Mouse (Mus musculus): Measurements from ENCODE around the gene Mknk2.

The Mknk2 gene

DNA sequence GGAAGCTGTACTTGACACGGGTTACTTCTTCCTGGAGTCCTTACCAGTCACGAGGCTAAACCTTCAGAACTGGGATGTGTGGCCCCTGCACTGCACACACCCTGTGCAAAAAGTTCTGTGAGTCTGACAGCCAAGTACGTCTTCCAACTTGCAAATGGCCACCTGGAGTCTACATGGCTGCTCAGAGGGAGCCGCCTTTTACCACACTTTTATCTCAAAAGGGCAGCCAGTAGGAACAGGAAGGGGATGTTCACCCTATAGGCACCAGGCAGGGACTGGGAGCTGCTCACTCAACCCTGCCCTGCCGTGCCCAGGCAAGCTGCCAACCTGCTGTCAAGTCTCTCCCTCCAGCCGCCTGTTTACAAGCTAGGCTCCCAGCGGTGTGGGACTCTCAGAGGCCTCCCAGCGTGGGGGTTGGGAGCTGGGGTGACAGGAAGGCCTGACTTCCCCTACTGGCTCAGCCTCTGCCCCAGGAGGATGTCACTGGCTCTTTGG is at the start of gene Mknk2:
Gene Mknk2 (minus strand): TSS at position 171 of the 495 bp plus-strand sequence.
- DNase-seq (ENCODE audit: low spot score): peak; percentile 74

DNA sequence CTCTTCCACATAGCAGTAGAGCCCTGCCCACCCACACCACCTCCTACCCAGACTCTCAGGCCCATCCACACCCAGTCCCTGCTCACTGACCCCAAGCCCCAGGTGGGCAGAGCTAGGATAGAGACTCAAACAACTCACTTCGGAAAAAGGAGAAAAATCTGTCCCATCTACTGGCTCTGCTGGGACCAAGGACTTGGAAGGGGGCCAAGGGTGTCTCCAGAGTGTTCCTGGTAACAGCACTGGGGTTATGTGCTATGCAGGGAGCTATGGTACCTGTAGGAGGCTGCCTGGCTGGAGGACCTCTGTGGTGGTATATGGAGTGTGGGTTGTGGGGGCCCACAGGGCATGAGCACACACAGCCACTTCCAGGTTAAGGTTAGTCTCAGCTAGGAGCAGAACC is 39.4 kb upstream of the Mknk2 start:
- DNase-seq (ENCODE audit: low spot score): no peak

- no peak for DNase-seq (ENCODE audit: low spot score)
Observed at GRCm38 (mm10) chr10:80710834-80711233, 32.9 kb upstream of the Mknk2 start.

- no peak for DNase-seq (ENCODE audit: low spot score)
Observed at GRCm38 (mm10) chr10:80705479-80705878, 27.6 kb upstream of the Mknk2 start.

- no peak for DNase-seq (ENCODE audit: low spot score)
Observed at GRCm38 (mm10) chr10:80705033-80705432, 27.1 kb upstream of the Mknk2 start.

GRCm38 (mm10) chr10:80704418-80704817 is 26.5 kb upstream of the Mknk2 start:
- no peak for DNase-seq (ENCODE audit: low spot score)

- no peak for DNase-seq (ENCODE audit: low spot score)
Observed at GRCm38 (mm10) chr10:80703643-80704042, 25.7 kb upstream of the Mknk2 start.

- DNase-seq (ENCODE audit: low spot score): peak; percentile 86
Observed at GRCm38 (mm10) chr10:80702536-80703390, 24.9 kb upstream of the Mknk2 start.

DNA sequence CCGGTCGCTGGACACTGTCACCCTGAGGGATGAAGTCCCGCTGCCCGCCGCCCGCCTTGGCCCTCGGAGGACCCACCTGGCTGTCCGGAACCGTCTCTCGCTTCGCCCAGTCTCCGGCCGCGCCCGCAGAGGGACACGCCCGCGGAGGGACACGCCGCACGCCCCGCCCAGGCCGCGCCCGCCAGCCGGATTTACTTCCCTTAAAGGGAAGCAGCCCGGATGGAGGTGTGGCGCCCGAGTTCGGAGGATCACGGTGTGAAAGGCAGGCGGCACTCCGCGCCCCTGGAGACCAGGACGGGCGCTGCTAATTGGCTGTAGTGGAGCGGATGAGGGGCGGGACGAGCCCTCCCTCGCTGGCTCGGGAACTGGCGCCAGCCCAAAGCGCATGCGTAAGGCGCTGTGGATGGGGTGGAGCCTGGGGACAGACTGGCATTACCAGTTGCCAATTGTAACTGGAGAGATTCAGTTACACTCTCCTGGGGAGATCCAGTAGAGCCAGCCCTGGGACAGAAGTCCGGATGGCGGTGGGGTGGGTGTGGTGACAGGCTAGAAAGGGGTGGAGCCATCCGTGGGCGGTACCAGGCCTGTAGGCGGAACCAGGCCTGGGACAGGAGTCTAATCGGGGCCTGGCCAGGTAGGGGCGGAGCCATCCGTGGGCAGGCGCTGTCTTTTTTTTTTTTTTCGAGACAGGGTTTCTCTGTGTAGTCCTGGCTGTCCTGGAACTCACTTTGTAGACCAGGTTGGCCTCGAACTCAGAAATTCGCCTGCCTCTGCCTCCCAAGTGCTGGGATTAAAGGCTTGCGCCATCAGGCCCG is 24.0 kb upstream of the Mknk2 start, which contains the start of the genes Mob3a and Izumo4:
Gene Mob3a (minus strand): TSS at position 257 of the 815 bp plus-strand sequence.
Gene Izumo4 (plus strand): TSS at position 464 of the 815 bp plus-strand sequence.
- peak; percentile 91 for DNase-seq (ENCODE audit: low spot score)

DNA sequence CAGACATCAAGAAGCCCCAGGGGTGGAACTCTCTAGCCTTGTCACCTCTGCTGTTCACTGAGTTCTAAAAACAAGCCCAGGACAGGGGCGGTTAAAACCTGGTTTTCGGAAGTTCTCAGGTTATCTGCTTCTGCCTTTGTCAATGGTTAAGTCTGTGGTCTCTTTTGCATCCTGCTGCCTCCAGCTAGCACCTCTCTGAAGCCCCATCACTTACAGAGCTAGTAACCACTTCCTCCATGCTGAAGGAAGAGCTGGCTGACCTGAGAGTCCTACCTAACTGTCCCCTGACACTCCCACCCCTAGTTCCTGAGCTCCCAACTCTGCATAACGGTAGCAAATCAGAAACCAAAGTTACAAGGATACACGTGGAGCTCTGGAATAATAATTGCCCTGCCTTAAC is 22.8 kb upstream of the Mknk2 start:
- no peak for DNase-seq (ENCODE audit: low spot score)

- no peak for DNase-seq (ENCODE audit: low spot score)
Observed at GRCm38 (mm10) chr10:80700038-80700504, 22.2 kb upstream of the Mknk2 start.

DNA sequence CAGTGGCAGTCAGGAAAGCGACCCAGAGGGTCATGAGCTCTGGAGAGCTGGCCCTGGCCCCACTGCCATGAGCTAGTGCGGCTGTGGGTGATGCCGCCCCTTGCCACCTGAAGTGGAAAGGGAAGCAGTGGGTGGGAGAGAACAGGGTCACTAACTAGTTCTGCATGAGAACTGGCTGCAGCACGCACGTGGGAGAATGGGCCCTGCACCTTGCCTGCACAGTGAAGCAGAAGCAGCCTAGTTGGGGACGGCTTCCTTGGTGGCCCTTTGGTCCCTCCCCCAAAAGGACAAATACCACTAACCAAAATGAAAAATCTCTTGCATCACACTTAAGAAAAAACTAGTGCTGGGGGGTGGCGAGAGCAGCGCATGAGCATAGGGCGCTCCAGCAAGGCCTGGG is 20.7 kb upstream of the Mknk2 start:
- DNase-seq (ENCODE audit: low spot score): no peak

- no peak for DNase-seq (ENCODE audit: low spot score)
Observed at GRCm38 (mm10) chr10:80697812-80698211, 19.9 kb upstream of the Mknk2 start.

GRCm38 (mm10) chr10:80697393-80697787 is 19.5 kb upstream of the Mknk2 start:
- DNase-seq (ENCODE audit: low spot score): no peak

DNA sequence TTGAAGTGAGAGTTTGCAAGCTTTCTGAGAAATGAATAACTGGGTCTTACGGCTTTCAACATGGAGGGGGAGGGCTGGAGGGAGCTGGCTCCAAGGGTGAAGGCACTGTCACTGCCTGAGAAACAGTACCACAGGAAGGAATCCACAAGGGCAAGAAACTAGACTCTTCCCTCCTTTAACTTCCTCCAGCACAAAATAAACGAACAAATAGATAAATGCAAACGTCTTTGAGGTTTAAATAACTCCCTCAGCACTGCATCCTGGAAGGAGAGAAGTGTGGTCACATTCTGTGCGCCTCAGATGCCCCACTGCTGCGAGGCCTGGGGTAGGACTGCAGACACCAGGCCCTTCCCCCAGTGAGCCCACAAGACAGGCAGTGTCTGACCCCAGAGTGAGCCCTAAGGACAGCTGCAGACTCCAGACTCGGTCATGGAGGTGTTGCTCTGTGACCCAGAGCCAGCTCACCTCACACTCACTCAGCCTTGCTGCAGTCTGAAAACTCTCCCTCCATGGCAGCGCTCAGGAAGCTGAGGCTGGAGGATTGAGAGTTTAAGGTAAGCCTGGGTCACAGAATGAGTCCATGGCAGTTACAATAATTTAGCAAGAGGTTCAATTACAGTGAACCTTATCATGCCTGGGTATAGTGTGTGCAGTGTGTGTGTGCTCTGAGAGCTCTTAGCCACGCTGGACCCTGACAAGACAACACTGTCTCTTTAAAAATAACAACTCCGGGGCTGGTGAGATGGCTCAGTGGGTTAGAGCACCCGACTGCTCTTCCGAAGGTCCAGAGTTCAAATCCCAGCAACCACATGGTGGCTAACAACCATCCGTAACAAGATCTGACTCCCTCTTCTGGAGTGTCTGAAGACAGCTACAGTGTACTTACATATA is 18.8 kb upstream of the Mknk2 start:
- no peak for DNase-seq (ENCODE audit: low spot score)

- DNase-seq (ENCODE audit: low spot score): no peak
Observed at GRCm38 (mm10) chr10:80695801-80696501, 18.0 kb upstream of the Mknk2 start.

DNA sequence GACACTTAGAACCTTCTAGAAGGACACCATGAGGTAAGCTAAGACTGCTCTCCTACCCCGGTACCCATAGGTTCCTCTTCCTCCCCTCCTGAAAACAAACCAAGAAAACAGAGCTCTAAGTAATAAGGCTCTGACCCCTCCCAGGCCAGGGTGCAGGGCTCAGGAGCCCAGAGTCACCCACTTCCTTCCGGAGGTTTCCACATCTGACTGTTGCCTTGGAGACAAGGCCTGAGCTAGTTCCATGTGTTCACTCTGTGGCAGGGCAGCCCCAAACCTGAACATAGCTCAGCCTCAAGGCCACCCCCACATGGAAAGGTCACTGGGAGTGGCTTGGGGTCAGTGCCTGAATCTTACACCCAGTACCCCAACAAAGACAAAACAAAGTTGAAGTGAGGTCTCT is 17.3 kb upstream of the Mknk2 start:
- no peak for DNase-seq (ENCODE audit: low spot score)

DNA sequence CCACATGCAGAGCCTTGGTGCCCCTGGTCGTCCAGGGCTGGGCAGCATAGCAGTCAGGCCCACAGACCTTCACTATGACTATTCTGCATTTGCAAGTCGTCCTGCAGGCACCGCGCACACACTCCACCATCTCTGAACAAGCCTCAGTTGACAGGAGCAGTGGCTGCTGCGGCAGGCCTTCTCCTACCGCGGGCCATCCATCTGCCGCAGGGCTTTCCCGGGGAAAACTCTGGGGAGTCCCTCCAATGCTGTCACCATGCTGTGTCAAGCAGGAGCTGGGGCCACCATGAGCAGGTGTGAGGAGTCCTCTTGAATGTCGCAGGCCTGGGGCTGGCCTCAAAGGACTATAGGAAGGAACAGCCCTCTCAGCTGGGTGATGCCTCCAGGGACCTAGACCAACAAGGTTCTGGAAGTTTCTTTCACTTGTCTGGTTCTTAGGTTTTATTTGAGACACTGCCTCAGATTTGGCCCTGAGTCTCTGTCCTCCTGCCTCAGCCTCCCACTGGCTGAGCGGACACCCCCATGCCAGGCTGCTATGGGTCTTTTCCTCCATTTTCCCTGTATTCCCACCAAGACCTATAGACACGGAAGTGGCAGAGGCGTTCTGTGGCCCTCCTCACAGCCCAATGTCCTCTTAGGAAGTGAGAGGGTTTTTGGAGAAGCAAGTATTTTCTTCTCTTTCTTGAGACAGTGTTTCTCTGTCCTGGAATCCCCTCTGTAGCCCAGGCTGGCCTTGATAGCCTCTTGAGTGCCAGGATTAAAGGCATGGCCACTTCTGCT is 16.4 kb upstream of the Mknk2 start:
- DNase-seq (ENCODE audit: low spot score): no peak

- DNase-seq (ENCODE audit: low spot score): no peak
Observed at GRCm38 (mm10) chr10:80693401-80694045, 15.6 kb upstream of the Mknk2 start.

All from ovary, postnatal 10 days (tissue).